12 mouse cellular contexts compared by ENCODE assay signal in genomic region chr4:109052282-109052681, GRCm38 (mm10). TPM values are rescaled to one million over a fixed set of nuclear protein-coding genes. Genes with fewer than 3 reads are reported as not detected.
DNase-seq lines count a peak whose midpoint lies in the region; ATAC-seq and TF ChIP-seq lines count a peak whose summit lies in the region.
"Had no signal": no experiment of that assay in that cellular context is flagged by ENCODE, and none has a peak within 500 bp of the region (broad histone marks: within the 10 kb centered on the region; RNA-seq: fewer than 3 reads in every experiment).

No protein-coding gene starts in this region.

- no peak overlapping the region for H3K9ac ChIP-seq in heart, embryonic 11.5 days (ENCODE audit: low read depth, low read length)
- H3K9ac ChIP-seq in lung, embryonic 14.5 days = no peak overlapping the region
- no peak overlapping the region for H3K9ac ChIP-seq in embryonic facial prominence, embryonic 15.5 days
- H3K9ac ChIP-seq in liver, embryonic 16.5 days (ENCODE audit: low read depth, low read length) = no peak overlapping the region
- H3K9ac ChIP-seq: limb, embryonic 12.5 days had no signal

- H3K36me3 ChIP-seq in heart, embryonic 11.5 days (ENCODE audit: control insufficient read depth, insufficient read depth, low read length) = peaks cover 21% of the 10 kb centered on the region
- H3K36me3 ChIP-seq in lung, embryonic 14.5 days (ENCODE audit: insufficient read depth) = peaks cover 78% of the 10 kb centered on the region
- H3K36me3 ChIP-seq in embryonic facial prominence, embryonic 15.5 days = peaks cover 78% of the 10 kb centered on the region
- H3K36me3 ChIP-seq in liver, embryonic 16.5 days (ENCODE audit: control insufficient read depth, insufficient read depth) = peaks cover 29% of the 10 kb centered on the region

- 69% methylated on average over 1 of the region's 1 CpGs for WGBS in heart, embryonic 11.5 days (ENCODE audit: insufficient replicate concordance)
- 11% methylated on average over 1 of the region's 1 CpGs for WGBS in lung, embryonic 14.5 days
- 56% methylated on average over 1 of the region's 1 CpGs for WGBS in embryonic facial prominence, embryonic 15.5 days
- WGBS in liver, embryonic 16.5 days (ENCODE audit: insufficient replicate concordance) = 90% methylated on average over 1 of the region's 1 CpGs

- ATAC-seq in heart, embryonic 11.5 days (replicated peaks; ENCODE audit: insufficient number of reproducible peaks, low FRiP score, low TSS enrichment) = no peak
- ATAC-seq in lung, embryonic 14.5 days (ENCODE audit: insufficient read depth) = peak; percentile 86
- 0 out of 2 replicates have a peak, but pooled peaks have one; percentile 60 for ATAC-seq in embryonic facial prominence, embryonic 15.5 days (ENCODE audit: insufficient number of reproducible peaks, low FRiP score, low TSS enrichment, low read depth)
- ATAC-seq in liver, embryonic 16.5 days (ENCODE audit: low read depth) = peak; percentile 55

- H3K4me1 ChIP-seq in heart, embryonic 11.5 days (ENCODE audit: control insufficient read depth, insufficient read depth, low read length) = no peaks in the 10 kb centered on the region
- no peaks in the 10 kb centered on the region for H3K4me1 ChIP-seq in lung, embryonic 14.5 days (ENCODE audit: insufficient read depth)
- no peaks in the 10 kb centered on the region for H3K4me1 ChIP-seq in embryonic facial prominence, embryonic 15.5 days
- H3K4me1 ChIP-seq in liver, embryonic 16.5 days (ENCODE audit: control insufficient read depth, low read depth, low read length) = no peaks in the 10 kb centered on the region; the same call in 1 of the 2 replicates
- H3K4me1 ChIP-seq: limb, embryonic 12.5 days had no signal

- H3K27ac ChIP-seq in heart, embryonic 11.5 days (ENCODE audit: low read depth, low read length) = 0 out of 2 replicates have a peak overlapping the region, but pooled peaks have one; percentile 16
- H3K27ac ChIP-seq in lung, embryonic 14.5 days (ENCODE audit: low read depth) = peak overlapping the region; percentile 71
- peak overlapping the region; percentile 63 for H3K27ac ChIP-seq in embryonic facial prominence, embryonic 15.5 days (replicated peaks)
- H3K27ac ChIP-seq in liver, embryonic 16.5 days (ENCODE audit: low read length) = no peak overlapping the region
- H3K27ac ChIP-seq: limb, embryonic 12.5 days had no signal

- intact Hi-C loops in gastrocnemius, postnatal 36 days (cut with DNase I) = no loop called here

- H3K27me3 ChIP-seq in heart, embryonic 11.5 days (ENCODE audit: control insufficient read depth, insufficient read depth, low read length) = no peaks in the 10 kb centered on the region
- H3K27me3 ChIP-seq in lung, embryonic 14.5 days (ENCODE audit: insufficient read depth, low read length) = no peaks in the 10 kb centered on the region
- H3K27me3 ChIP-seq in embryonic facial prominence, embryonic 15.5 days = no peaks in the 10 kb centered on the region
- H3K27me3 ChIP-seq in liver, embryonic 16.5 days (ENCODE audit: control insufficient read depth, insufficient read depth, low read depth, low read length) = no peaks in the 10 kb centered on the region
- H3K27me3 ChIP-seq: limb, embryonic 12.5 days had no signal

- no peaks in the 10 kb centered on the region for H3K9me3 ChIP-seq in heart, embryonic 11.5 days (replicated peaks; ENCODE audit: control insufficient read depth, low read length)
- H3K9me3 ChIP-seq in lung, embryonic 14.5 days (ENCODE audit: low read depth, low read length) = no peaks in the 10 kb centered on the region
- no peaks in the 10 kb centered on the region for H3K9me3 ChIP-seq in embryonic facial prominence, embryonic 15.5 days (replicated peaks)
- no peaks in the 10 kb centered on the region for H3K9me3 ChIP-seq in liver, embryonic 16.5 days (replicated peaks; ENCODE audit: control insufficient read depth, low read length)
- H3K9me3 ChIP-seq: G1E; limb, embryonic 12.5 days had no signal

- DNase-seq in heart, adult 9 months (ENCODE audit: low spot score in 2 of 2) = no peak
- peak; percentile 71 for DNase-seq in lung, embryonic 14.5 days
- DNase-seq in lung, postnatal 25 days (ENCODE audit: low spot score) = no peak
- DNase-seq in cerebellum, postnatal 36 days = no peak
- DNase-seq in gastrocnemius, postnatal 36 days = no peak
- DNase-seq: cerebellum, postnatal 25 days; retina, postnatal 1 day had no signal

- H3K4me3 ChIP-seq in heart, embryonic 11.5 days (ENCODE audit: low read depth, low read length) = no peak overlapping the region
- H3K4me3 ChIP-seq in lung, embryonic 14.5 days (ENCODE audit: low read depth, low read length) = no peak overlapping the region
- no peak overlapping the region for H3K4me3 ChIP-seq in embryonic facial prominence, embryonic 15.5 days (replicated peaks)
- no peak overlapping the region for H3K4me3 ChIP-seq in liver, embryonic 16.5 days (ENCODE audit: low read depth, low read length)
- H3K4me3 ChIP-seq: limb, embryonic 12.5 days had no signal

- no peak for TF ChIP-seq CTCF in lung, embryonic 14.5 days (IDR thresholded peaks at IDR 0.05; ENCODE audit: low read depth)

- H3K4me2 ChIP-seq in heart, embryonic 11.5 days = no peak overlapping the region
- 0 out of 2 replicates have a peak overlapping the region, but pooled peaks have one; percentile 8 for H3K4me2 ChIP-seq in lung, embryonic 14.5 days
- no peak overlapping the region for H3K4me2 ChIP-seq in embryonic facial prominence, embryonic 15.5 days (replicated peaks)
- H3K4me2 ChIP-seq in liver, embryonic 16.5 days (ENCODE audit: low read depth, low read length) = no peak overlapping the region
- H3K4me2 ChIP-seq: limb, embryonic 12.5 days had no signal

RNA-seq across cellular contexts. Expression of gene Nrd1, which starts 51.8 kb away (rescaled TPM):
- 42.5 and 46.6 TPM in 2 replicates for polyA plus RNA-seq in heart, embryonic 11.5 days (2014; fragmentation: Nextera tagmentation; extraction: Ambion mirVana)
- 49.6 and 51.4 TPM in 2 replicates for polyA plus RNA-seq in lung, embryonic 14.5 days (2014; fragmentation: Nextera tagmentation; extraction: Ambion mirVana)
- polyA plus RNA-seq in embryonic facial prominence, embryonic 15.5 days (2015; fragmentation: Nextera tagmentation; extraction: Ambion mirVana) = 72.4 and 75.4 TPM in 2 replicates
- 33.5 and 33.8 TPM in 2 replicates for polyA plus RNA-seq in liver, embryonic 16.5 days (2015; fragmentation: Nextera tagmentation; extraction: Ambion mirVana)
- 100 to 1,000 TPM; 102 to 120 TPM for total RNA-seq in gastrocnemius, postnatal 36 days (2021)
